Comparison of ENCODE assay signal across 17 mouse cellular contexts in genomic region chr8:91496000-91496399, GRCm38 (mm10).
"Had no signal": no experiment of that assay in that cellular context is flagged by ENCODE, and none has a peak within 500 bp of the region (broad histone marks: within the 10 kb centered on the region; RNA-seq: fewer than 3 reads in every experiment).

No protein-coding gene starts in this region.

- DNase-seq: kidney, adult 11 months; kidney, adult 9 months; kidney, postnatal 4 days; left cerebral cortex, postnatal 4 days; lung, postnatal 36 days; retina, postnatal 1 day; right cerebral cortex, postnatal 4 days; spleen, adult 18-20 months; thymus, postnatal 36 days had no signal

- ATAC-seq: lung, postnatal 0 days had no signal

- H3K27me3 ChIP-seq: liver, embryonic 15.5 days; stomach, embryonic 15.5 days had no signal

- H3K9me3 ChIP-seq: limb, embryonic 13.5 days; liver, embryonic 15.5 days; neural tube, embryonic 13.5 days; stomach, embryonic 15.5 days had no signal

- H3K4me3 ChIP-seq: layer of hippocampus, adult 2 months; limb, embryonic 13.5 days; liver, embryonic 15.5 days; neural tube, embryonic 13.5 days; stomach, embryonic 15.5 days had no signal

- H3K4me2 ChIP-seq: limb, embryonic 13.5 days; liver, embryonic 11.5 days; liver, embryonic 15.5 days; neural tube, embryonic 13.5 days; stomach, embryonic 15.5 days had no signal

- H3K27ac ChIP-seq: kidney, postnatal 0 days; layer of hippocampus, adult 2 months; limb, embryonic 13.5 days; liver, embryonic 15.5 days; neural tube, embryonic 13.5 days; stomach, embryonic 15.5 days had no signal

- H3K4me1 ChIP-seq: liver, embryonic 15.5 days; neural tube, embryonic 13.5 days; stomach, embryonic 15.5 days had no signal

- H3K36me3 ChIP-seq: limb, embryonic 13.5 days; liver, embryonic 15.5 days; neural tube, embryonic 13.5 days; stomach, embryonic 15.5 days had no signal

- H3K9ac ChIP-seq: limb, embryonic 13.5 days; liver, embryonic 15.5 days; neural tube, embryonic 13.5 days; stomach, embryonic 15.5 days had no signal
